Mouse (Mus musculus) yolk sac, embryonic 10.5 days (tissue): ENCODE data around the gene Cbr3.
A peak's percentile ranks its signal among the peaks of the same experiment; 100 is the strongest.
"Not testable (repeated sequence)": the region's sequence is repeated elsewhere in the genome, so short reads cannot be mapped to it uniquely, and the experiment has no call there.

Experiments used
- DNase-seq: peaks from one replicate; pipeline ENCODE4 v3.0.0-alpha.2; 2017; ENCODE audit warnings: low spot score

The Cbr3 gene

DNA sequence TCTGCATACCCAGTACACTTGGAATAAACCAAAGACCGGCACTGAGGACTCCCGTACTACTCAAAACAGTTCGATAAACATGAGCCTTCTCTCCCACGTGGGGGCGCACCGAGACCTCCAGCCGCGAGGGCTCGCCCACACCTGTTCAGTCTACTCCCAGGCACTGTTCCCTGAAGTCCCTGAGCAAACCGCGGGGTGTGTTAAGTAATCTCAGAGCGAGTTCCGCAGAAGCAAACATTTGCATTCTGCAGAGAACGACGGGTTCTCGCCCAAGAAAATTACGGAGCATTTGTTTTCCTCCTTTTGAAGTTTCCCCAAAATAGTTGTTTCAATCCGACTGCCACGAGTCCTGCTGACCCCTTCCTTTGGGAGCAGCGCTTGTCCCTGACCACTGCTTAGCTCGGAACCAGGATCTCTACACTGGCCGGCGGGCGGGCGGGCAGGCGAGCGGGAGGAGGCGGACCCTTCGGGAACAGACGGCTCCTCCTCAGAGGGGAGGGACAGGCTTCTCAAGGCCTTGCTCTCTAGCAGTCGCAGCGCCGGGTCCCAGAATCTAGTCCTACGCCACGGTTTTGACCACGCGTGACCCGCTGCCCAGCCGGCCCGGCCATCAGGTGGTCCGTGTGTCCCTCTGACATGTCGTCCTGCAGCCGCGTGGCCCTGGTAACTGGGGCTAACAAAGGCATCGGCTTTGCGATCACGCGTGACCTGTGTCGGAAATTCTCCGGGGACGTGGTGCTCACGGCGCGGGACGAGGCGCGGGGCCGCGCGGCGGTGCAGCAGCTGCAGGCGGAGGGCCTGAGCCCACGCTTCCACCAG lies at the start of gene Cbr3:
TSS of gene Cbr3 (plus strand) at position 527 of the 819 bp plus-strand sequence.
- DNase-seq: peak; percentile 78

DNA sequence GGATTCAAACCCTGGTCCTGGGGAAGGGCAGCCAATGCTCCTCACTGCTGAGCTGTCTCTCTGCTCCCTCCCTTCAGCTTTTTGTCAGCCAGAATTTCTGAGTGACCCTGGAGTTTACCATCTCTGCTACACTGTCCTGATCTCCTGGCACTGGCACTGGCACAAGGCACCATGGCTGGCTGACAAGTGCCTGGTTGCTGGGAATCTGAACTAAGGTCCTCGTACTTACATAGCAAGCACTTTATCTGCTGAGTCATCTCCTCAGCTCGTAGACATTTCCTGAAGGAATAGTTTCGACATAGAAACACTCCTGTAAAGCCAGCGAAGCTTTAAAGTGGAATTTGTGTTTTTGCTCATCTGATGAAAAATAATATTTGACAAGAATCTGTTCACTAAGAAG lies 39.0 kb upstream of the Cbr3 start:
- DNase-seq: no peak

DNA sequence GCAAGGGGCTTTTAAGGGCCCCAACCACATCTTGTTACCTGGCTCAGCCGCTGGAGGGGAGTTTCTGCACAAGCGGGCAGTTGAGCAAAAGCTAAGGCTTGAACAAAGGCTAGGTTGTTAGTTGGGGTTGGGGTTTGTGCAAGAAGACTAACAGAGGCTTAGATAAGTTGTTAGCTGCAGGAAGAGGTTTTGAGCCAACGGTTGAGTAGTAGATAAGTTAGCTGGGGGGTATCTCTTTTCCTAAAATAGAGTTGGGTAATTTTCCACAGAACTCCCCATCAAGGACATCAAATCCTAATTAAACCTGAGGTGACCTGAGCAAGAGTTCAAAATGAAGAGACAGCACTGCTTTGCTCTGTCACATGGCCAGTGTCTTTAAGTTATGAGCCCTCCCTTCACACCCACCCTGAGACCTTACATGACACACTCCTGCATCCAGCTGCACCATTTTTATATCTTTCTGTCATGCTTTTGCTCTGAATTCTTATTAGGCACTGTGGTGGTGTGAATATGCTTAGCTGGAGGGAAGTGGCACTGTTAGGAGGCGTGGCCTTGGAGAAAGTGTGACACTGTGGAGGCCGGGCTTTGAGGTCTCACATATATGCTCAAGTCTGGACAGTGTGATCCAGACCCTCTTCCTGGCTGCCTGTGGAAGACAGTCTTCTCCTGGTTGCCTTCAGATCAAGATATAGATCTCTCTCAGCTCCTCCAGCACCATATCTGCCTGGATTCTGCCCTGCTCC lies 34.4 kb upstream of the Cbr3 start:
- no peak for DNase-seq

DNA sequence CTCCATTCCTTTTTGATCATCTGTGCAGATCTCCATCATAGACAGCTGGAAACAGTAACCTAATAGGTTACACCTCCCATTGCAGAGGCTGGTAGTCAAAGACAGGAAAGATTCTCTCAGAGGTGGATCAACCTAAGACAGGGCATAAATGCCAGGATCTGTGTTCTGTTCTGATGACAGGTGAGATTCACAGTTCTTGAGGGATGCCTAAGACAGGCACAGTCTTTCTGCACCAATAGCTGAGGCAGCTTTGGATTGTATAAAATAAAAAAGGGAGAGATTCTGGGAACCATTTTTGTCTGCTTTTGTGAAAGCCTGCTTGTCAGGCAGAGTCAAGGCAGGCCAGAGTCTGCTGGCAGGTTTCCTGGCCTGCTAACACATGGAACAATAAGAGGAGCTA lies 15.0 kb upstream of the Cbr3 start:
- DNase-seq: no peak

DNA sequence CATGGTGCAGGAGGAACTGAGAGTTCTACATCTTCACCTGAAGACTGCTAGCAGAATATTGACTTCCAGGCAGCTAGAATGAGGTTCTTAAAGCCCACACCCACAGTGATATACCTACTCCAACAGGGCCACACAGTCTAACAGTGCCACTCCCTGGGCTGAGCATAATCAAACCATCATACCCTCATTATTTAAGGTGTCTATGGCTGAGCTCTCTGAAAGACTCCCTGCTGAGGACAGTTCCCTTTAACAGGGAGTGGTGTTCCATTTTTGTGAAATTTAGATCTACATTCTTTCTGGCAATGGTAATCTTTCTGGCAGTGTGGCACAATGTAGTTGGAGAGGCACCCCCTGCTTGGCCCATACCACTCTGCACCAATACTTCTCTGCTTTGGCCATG lies 13.5 kb upstream of the Cbr3 start:
- no peak for DNase-seq

DNA sequence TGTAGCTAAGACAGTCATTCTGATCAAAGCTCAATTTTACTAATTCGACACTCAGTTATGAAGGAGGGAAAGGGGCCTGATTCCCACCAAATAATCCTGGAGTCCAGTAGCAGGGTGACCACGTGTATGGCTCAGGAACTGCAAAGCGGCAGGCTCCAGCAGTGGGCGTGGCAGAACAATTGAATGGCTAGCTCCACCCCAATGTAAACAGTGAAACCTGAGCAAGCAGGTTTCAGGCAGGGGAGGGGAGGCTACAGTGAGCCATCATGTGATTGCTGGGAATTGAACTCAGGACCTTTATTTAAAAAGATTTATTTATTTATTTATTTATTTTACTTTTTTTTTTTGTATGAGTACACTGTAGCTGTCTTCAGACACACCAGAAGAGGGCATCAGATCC lies 12.5 kb upstream of the Cbr3 start:
- not testable (repeated sequence) for DNase-seq

DNA sequence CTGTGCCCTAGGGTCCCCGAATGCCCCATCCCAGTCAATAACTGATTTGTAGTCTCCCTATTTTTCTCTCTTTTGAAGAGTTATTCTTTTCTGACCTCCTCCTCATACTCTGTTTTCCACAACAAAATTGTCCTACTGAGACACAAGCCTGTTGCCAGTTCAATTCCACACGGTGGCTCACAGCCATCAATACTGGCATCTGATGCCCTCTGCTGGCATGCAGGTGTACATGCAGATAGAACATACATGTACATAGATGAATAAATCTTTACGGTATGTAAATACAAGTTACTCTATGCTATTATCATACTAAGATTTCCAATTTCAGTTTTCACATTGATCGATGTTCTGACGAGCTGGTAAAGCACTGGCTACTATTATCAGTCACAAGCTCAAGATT lies 12.0 kb upstream of the Cbr3 start:
- no peak for DNase-seq

DNA sequence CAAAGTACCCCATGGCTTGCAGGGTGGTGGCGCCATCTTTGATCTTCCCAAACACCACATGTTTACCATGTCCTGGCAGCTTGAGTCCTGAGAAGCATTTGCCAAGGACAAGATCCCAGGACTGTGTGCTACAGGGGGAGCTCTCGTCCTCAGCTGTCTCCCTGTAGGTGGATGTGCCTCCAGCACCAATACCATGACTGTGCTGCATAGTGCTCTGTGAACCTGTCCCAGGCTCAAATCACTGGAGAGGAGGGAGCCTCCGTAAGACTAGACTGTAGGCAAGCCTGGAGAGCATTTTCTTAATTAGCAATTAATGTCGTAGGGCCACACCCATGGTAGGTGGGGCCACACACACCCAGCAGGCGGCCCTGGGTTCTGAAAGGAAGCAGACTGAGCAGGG lies 6.6 kb upstream of the Cbr3 start:
- no peak for DNase-seq

DNA sequence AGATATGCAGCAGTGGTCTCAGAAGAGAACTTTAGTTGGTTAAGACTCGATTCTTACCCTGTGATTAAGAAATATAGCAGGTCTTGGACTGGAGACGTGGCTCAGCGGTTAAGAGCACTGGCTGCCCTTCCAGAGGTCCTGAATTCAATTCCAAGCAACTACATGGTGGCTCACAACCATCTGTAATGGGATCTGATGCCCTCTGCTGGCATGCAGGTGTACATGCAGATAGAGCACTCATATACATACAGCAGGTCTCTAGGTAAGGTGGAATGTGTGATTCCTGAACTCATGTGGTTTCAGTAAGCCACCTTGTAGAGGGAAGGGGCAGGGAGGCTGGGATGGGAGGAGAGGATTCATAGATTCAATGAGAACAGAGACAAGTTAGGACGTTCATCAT lies 4.8 kb upstream of the Cbr3 start:
- no peak for DNase-seq

DNA sequence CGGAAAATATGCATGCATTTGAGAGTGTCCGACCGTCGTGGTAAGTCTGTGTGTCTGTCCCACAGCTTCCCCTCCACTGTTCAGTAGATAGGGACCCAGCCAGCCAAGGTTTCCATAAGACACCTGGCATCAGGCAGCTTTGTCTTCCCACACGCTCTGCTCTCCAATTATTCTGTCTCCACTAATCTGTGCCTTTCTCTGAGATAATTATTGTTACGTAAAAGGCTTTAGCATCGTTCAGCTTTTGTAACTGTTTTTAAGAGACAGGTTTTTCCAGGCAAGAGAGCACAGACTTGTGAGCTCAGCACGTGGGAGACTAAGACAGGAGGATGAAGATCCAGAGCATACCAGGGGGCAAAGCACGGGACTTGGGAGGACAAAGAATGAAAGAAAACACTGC lies 3.9 kb upstream of the Cbr3 start:
- DNase-seq: no peak

DNA sequence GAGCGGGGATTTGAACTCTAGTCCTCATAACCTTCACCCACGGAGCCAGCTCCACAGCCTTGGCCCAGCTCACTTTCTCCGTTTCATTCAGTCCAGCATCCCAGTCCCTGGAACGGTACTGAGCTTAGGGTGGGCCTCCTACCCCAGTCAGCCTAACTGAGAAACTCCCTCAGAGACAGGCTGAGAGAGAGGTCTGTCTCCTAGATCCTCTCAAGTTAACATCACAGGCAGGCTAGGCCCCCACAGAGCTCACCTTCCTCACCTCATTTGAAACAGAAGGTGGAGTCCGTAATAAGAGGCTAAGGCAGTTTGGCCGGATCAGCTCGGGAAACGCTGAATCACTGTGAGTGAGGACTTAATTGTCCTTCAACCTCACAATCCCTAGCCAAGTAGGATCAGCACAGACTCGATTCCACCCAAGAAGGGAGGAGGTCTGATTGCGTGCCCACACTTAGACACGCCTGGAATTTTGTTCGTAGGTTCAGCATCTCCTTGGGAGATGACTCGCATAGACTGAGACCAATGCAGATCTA lies 793 bp upstream of the Cbr3 start:
- DNase-seq: no peak

DNA sequence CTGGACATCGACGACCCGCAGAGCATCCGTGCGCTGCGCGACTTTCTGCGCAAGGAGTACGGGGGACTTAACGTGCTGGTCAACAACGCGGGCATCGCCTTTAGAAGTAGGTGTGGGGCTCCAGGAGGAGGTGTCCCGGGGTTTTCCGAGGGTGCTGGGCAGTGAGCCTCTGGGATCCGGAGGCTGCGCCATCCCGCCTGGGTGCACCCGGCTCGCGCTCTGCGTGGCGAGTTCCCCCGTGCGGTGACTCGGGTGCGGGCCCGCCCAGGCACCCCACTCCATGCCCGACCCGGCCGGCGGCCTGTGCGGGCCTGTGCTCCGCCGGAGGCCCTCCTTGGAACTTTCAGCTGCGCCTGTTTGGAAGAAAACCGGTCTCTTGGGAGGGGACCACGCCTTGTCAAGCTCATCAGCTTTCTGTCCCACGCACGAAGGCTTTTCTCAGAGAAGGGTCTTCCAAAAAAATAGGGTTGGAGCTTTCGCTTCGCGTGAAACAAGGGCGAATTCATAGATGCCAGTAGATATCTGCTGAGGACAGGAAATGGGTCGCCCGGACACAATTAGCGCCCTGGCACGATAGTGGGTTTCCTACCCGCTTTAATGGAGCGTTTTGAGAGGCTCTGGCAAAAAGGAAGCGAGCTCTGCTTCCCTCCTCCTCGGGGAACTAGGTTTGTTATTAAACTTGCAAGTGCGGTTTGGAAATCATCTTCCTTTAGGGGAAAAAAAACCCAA lies 657 bp downstream of the Cbr3 start:
- no peak for DNase-seq

DNA sequence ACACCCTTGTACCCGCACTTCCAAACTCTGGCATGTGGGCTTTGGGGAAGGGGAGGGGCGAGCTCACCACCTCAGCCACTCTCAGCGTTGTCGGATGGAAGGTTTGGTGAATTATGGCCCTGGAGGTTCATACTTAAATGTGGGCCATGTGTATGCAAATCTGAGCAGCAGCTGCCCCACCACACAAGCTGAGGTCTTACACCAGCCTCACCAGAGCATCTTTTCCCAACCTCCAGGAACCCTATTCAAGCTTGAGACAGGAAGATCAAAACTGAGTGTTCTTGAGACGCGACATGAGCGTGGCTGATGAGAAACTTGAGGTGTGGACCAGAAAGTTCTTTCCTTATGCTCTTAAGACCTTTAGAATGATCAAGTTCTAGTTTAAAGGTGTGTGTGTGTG lies 1.4 kb downstream of the Cbr3 start:
- DNase-seq: no peak

DNA sequence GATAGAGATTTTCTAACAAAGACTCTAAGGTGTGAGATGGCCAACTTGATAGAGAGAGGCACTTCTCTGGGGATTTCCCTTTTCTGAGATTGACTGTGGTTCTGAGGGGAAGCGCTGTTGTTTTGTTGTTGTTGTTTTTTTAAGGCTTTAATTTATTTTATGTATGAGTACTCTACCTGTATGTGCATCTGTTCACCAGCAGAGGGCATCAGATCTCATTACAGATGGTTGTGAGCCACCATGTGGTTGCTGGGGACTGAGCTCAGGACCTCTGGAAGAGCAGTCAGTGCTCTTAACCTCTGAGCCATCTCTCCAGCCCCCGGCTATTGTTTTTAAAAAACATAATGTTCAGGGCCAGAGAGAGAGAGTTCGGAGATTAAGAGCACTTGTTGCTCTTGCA lies 2.8 kb downstream of the Cbr3 start:
- DNase-seq: not testable (repeated sequence)

DNA sequence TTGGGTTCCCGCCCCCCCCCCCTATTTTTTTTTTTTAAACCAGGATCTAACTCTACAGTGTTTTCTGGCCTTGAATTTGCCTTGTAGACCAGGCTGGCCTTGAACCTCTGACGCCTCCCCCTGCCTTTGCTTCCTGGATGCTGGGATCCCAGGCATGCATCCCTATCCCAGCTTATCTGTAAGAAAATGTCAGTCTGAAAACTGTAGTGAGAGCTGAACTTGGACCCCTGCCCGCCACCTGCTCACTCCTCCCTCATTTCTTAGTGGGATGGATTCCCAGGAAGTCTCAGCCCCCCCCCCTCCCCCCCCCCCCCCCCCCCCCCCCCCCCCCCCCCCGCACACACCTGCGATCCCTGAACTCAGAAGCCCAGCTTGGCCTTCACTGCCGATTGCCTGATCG lies 3.4 kb downstream of the Cbr3 start:
- no peak for DNase-seq

DNA sequence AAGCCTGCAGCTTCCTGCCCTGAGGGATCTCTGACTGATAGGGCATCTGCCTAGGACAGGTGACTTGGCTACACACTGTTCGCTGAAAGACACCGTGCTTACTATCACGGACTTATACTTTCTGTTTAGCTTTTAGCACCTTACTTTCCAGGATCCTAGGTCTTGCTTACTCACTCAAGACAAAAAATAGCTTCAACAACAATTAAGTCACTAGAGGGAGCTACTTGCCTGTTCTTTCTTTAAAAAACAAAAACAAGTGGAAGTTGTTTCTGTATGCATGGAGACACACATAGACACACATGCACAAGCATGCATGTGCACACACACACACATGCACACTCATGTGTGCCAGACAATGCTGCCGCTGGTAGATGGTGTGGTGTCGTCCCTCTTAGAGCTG lies 3.9 kb downstream of the Cbr3 start:
- DNase-seq: peak; percentile 18

DNA sequence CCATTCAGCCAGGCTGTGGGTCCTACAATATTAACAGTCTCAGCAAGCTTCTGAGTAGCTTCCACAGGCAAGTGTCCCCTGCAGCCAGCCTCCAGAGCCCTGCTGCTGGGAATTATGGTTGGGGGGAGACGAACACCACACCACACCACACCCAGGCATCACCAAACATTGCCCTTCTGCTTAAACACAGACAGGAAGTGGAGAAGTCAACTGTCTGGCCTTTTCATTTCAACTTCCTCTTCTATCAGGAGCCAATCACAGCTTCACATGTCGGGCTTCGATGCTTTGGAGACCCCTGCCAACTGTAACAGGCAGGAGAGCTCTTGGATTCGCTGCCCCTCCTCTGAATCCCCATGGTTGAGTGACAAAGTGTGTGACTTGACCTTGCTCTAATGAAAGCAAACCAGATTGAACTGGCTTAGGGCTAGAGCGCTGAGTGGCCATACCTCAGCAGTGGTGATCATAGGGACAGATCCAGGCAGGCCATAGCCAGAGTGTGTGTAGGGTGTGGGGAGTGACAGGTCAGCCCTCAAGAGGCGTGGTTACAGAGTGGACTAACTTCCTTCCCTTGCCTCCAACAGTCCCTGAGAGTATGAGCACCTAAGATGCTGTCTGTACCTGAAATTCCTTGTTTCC lies 8.3 kb downstream of the Cbr3 start:
- no peak for DNase-seq

DNA sequence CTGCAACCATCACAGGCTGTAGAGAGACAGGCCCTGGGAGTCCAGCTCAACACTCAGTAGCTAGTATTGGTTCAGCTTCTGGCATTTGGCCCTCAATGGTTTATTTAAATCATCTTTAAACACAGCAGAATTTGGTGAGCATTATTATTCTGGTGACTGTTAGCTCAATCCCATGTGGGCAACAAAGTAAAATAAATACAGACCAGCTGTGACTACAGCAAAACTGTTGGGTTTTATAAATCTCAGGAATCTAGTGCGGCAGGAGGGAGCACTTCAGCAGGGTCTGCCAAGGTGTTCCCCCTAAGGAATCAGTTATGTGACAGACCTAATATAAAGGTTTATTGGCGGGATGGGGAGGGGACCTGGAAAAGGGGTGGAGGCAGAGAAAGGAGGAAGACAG lies 9.7 kb downstream of the Cbr3 start:
- DNase-seq: no peak

DNA sequence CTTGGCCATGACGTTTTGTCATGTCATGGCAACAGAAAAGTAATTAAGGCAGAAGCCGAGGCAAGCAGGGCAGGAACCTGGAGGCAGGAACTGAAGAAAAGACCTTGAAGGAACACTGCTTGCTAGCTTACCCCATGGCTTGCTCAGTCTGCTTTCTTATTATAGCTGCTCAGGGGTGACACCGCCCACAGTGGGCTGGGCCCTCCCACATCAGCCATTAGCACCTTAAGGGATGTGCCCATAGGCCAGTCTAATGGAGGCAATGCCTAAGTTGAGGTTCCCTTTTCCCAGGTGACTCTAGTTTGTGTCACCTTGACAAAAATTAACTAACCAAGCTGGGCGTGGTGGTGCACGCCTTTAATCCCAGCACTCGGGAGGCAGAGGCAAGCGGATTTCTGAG lies 24.1 kb downstream of the Cbr3 start:
- DNase-seq: no peak

DNA sequence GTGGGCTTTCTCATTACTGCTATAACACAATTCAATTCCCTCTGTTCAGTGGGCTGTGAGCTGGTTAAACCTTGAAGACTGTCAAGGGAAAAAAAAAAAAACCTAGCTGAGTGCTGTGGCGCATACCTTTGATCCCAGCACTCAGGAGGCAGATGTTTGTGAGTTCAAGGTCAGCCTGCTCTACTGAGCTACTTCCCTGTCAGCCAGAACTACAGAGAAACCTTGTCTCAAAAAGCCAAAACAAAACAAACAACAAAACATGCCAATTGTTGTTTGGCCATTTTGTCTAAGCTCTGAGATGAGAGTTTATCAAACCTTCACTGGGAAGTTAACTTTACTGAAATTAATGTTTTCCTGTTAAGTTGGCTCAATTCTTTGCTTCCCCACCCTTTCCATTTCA lies 26.2 kb downstream of the Cbr3 start:
- no peak for DNase-seq

DNA sequence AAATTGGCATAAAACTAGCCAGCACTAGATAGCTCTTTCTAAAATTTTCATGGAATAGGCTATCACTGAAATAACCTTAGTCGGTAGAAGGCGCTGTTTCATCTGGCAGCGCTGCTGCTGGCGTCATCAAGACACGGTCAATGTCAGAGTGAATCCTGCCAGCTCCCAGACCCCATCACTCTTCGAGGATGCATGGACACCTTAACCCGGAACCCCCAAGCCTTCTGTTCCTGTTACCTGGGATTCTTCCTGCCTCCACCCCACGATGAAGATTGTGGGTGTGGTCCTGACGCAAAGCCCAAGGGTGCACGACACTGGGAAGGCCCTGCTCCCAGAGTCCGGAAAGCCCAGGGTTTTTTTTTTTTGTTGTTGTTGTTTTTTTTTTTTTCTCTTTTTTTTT lies 27.9 kb downstream of the Cbr3 start:
- peak; percentile 80 for DNase-seq
